Mouse (Mus musculus) olfactory bulb, adult 2 months (tissue): ENCODE data around the gene Tspan5. TPM values are rescaled to one million over a fixed set of nuclear protein-coding genes. Genes with fewer than 3 reads are reported as not detected.
A peak's percentile ranks its signal among the peaks of the same experiment; 100 is the strongest.

Experiments used
- H3K27ac ChIP-seq: fragments of 200-500 bp; 2 replicates; pipeline ENCODE4 v1.5.1; 2012; ENCODE audit warnings: low read depth, low read length; ENCODE audit not compliant: insufficient read depth
- H3K4me1 ChIP-seq: fragments of 200-500 bp; 2 replicates; pipeline ENCODE4 v1.6.1; 2012; ENCODE audit warnings: low read length; ENCODE audit not compliant: control insufficient read depth, insufficient read depth
- H3K4me3 ChIP-seq: fragments of 200-500 bp; 2 replicates; pipeline ENCODE4 v1.5.1; 2012; ENCODE audit warnings: mild to moderate bottlenecking, low read depth, low read length, moderate library complexity; ENCODE audit not compliant: insufficient read depth
- CTCF ChIP-seq: fragments of 200-500 bp; IDR thresholded peaks from 2 replicates; pipeline ENCODE4 v1.5.1; 2012; ENCODE audit warnings: low read depth, mild to moderate bottlenecking, low read length, moderate library complexity; ENCODE audit not compliant: insufficient read depth
- POLR2A ChIP-seq: fragments of 200-500 bp; IDR thresholded peaks from 2 replicates; pipeline ENCODE4 v1.6.1; 2012; ENCODE audit warnings: mild to moderate bottlenecking, low read depth, low read length, moderate library complexity; ENCODE audit not compliant: insufficient read depth
- WGBS: fragments of 180-500 bp; shearing (Covaris S2); methylation state at CpG from one replicate; pipeline ENCODE4 v1.1.7; 2018; 5-methylcytosine and 5-hydroxymethylcytosine counted together
- polyA plus RNA-seq: library from polyadenylated mRNA; stranded (reverse); fragments of >200 nt; gene quantifications from 2 replicates; pipeline ENCODE4 v1.2.4, GENCODE M21; 2012; ENCODE audit warnings: low replicate concordance; ENCODE audit not compliant: missing spikeins, insufficient read depth, insufficient read length

The Tspan5 gene
- polyA plus RNA-seq, 1 experiment, result not detected

- no peak overlapping the region for H3K4me3 ChIP-seq
- peaks cover 4% of the 10 kb centered on the region for H3K4me1 ChIP-seq
- no peak for TF ChIP-seq CTCF
- no peak for TF ChIP-seq POLR2A
- WGBS, result 78% methylated on average over 2 of the region's 2 CpGs
- no peak overlapping the region for H3K27ac ChIP-seq
Measured at GRCm38 (mm10) chr3:138909313-138909712, 167.3 kb downstream of the Tspan5 start.

DNA sequence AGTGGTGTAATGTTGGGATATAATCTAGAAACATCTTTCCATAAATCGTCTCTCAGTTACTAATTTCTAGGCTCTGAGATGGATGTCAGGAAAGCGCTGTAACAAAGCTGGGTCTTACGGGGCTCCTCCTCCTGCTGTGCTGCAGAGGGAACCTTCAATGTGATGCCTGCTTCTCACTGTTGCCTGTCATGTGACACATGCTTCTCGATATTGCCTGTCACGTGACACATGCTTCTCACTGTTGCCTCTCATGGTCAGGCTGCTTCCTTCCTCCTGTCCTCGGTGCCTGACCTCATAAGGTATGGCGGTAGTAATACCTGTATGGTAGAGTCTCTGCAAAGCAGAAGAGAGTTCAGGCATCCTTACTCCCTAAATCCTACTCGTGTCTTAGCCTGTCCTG is 170.5 kb downstream of the Tspan5 start:
- Histone ChIP-seq H3K27ac (no peak overlapping the region), H3K4me1 (peaks cover 7% of the 10 kb centered on the region), H3K4me3 (no peak overlapping the region)
- WGBS, result 89% methylated on average over 8 of the region's 8 CpGs
- TF ChIP-seq CTCF (no peak), POLR2A (no peak)

- peak overlapping the region; percentile 91 for H3K27ac ChIP-seq
- H3K4me3 ChIP-seq, result no peak overlapping the region
- 47% methylated on average over 8 of the region's 8 CpGs for WGBS
- H3K4me1 ChIP-seq, result peaks cover 7% of the 10 kb centered on the region
- no peak for TF ChIP-seq CTCF
- TF ChIP-seq POLR2A, result no peak
Measured at GRCm38 (mm10) chr3:138914626-138915288, 172.8 kb downstream of the Tspan5 start.

DNA sequence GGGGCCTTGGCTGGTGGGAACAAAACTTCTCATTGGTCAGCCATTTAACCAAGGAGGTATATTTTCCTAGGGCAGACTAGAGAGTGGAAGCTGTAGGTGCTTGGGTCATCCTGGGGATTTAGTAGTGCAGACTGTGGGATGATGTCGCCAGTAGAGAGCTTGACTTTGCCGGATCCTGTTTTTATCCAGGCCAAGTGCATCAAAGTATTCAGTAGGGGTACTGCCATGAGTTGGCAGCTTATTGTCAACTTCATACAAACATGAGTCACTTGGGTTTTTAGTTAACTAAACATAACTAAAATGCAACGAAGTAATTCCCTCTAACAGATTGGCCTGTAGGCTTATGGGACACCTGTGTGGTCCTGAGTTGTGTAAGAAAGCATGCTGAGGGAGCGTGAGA is 174.6 kb downstream of the Tspan5 start:
- 90% methylated on average over 4 of the region's 4 CpGs for WGBS
- Histone ChIP-seq H3K4me1 (peaks cover 7% of the 10 kb centered on the region), H3K4me3 (no peak overlapping the region), H3K27ac (0 out of 2 replicates have a peak overlapping the region, but pooled peaks have one; percentile 5)
- TF ChIP-seq CTCF (no peak), POLR2A (no peak)

DNA sequence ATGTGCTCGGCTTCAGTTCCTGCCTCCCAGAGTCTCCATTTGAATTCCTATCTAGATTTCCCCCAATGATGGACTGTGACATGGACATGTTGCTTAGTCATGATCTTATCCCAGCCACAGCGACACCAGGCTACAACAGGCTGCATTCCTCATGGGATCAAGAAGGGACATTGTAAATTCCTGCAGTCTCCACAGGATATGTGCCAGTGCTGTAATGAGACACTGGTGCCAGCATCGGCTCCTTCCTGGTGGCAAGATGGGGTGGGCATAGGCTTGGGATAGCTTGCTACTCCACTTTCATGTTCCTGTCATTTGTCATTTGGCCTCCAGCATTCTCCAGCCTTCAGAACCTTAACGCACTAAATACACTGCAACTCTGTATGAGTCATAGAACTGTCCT is 175.0 kb downstream of the Tspan5 start:
- 66% methylated on average over 4 of the region's 4 CpGs for WGBS
- no peak for TF ChIP-seq POLR2A
- TF ChIP-seq CTCF, result no peak
- no peak overlapping the region for H3K27ac ChIP-seq
- H3K4me1 ChIP-seq, result peaks cover 7% of the 10 kb centered on the region
- H3K4me3 ChIP-seq, result no peak overlapping the region

DNA sequence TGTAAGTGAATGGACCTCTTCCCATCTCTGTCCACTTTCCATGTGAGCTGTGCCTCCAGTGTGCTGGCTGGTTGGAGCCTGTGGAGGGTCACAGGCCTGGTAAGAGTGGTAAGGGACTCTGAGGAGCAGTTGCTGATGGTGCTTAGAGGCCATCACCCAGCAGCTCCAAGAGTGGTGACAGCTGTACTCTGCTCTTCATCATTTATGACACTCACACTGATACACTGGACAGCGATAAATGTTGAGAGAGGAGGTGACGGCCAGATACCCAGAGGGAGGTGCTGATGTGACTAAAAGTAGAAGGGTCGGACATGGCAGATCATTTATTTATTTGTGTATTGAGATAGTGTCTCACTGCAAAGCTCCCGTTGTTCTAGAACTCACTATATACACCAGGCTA is 176.2 kb downstream of the Tspan5 start:
- H3K27ac ChIP-seq, result no peak overlapping the region
- TF ChIP-seq CTCF (no peak), POLR2A (no peak)
- peaks cover 7% of the 10 kb centered on the region for H3K4me1 ChIP-seq
- 95% methylated on average over 4 of the region's 4 CpGs for WGBS
- no peak overlapping the region for H3K4me3 ChIP-seq

- H3K4me1 ChIP-seq, result no peaks in the 10 kb centered on the region
- WGBS, result 60% methylated on average over 8 of the region's 8 CpGs
- no peak overlapping the region for H3K27ac ChIP-seq
- no peak overlapping the region for H3K4me3 ChIP-seq
- no peak for TF ChIP-seq CTCF
- TF ChIP-seq POLR2A, result no peak
Measured at GRCm38 (mm10) chr3:138926161-138926560, 184.2 kb downstream of the Tspan5 start.

DNA sequence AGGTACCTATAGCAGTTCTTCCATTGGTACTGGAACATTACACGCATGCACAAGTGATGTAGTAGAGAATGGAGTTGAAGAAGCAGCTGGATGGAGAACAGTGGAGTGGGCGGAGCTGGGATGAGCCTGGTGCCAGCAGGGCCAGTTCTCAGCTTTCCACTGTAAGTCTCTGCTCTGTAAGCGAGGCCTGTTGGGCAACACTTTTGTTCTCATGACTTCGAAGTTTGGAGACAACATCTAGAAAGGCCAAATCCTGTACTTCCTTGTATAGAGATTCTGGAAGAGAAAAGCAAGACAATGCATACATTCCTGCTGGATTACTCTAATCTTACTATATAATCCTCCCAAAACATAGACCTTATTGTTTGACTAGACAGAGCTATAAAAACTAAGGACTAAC is 185.4 kb downstream of the Tspan5 start:
- H3K4me3 ChIP-seq, result no peak overlapping the region
- 81% methylated on average over 4 of the region's 4 CpGs for WGBS
- no peak overlapping the region for H3K27ac ChIP-seq
- no peak for TF ChIP-seq CTCF
- TF ChIP-seq POLR2A, result no peak
- H3K4me1 ChIP-seq, result no peaks in the 10 kb centered on the region

DNA sequence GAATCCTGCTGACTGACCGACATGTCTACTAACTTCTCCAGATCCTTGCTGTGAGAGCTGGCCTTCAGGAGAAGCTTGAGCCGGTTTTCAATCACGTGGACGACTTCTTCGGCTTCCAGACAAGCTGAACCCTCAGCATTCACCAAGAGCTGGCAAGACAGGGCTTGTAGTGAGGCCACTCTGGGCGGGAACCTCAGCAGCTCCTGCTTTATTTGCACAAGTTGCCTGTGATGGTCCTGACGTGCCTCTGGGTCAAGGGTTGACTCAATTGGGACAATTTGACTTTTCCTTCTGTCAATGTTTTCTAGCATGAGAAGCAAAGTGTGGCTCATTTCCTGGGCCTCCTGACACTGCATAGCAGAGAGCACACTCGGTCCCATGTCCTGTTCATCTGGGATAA is 194.8 kb downstream of the Tspan5 start:
- 95% methylated on average over 8 of the region's 8 CpGs for WGBS

DNA sequence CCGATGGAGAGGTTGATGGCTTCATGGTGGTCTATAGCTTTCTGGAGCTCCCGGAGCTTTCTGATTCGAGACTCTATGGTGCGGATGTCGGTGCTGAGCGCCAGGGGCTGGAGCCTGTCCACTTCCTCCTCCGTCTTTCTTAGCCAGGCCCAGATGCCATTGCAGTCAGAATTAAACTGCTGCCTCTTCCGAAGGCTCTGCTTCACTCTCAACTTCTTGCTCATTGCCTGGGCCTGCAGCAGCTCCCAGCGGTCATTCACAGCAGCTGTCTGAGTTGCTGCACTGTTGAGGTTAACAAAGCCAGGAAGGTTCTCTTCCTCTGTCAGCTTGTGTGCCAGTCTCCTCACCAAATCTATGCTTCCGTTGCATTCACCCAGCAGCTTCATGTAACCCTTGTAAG is 195.2 kb downstream of the Tspan5 start:
- no peaks in the 10 kb centered on the region for H3K4me1 ChIP-seq
- H3K27ac ChIP-seq, result no peak overlapping the region
- TF ChIP-seq CTCF, result no peak
- TF ChIP-seq POLR2A, result no peak
- 97% methylated on average over 10 of the region's 10 CpGs for WGBS
- H3K4me3 ChIP-seq, result no peak overlapping the region

More for the DNA sequence above, 194.8 kb downstream of the Tspan5 start:
- no peak overlapping the region for H3K27ac ChIP-seq
- H3K4me1 ChIP-seq, result no peaks in the 10 kb centered on the region
- no peak overlapping the region for H3K4me3 ChIP-seq
- no peak for TF ChIP-seq CTCF
- TF ChIP-seq POLR2A, result no peak

DNA sequence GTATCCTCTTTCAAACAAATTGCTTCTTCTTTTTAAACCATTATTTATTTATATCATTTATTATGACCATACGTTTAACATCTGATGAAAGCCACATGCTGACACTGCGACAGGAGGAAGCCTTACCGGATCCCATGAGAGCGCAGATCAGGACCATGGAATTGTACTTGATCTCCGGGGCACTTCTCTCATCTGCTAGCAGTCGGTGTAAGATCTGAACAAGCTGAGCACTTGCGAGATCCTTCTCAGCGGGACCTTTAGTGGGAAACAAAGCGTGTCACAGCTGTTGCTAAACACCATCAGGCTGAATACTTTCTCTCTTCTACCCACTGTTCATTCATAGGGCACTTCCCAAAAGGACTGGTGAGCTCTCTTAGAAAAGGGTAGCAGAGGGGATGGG is 199.6 kb downstream of the Tspan5 start:
- no peaks in the 10 kb centered on the region for H3K4me1 ChIP-seq
- 48% methylated on average over 9 of the region's 9 CpGs for WGBS

More for the DNA sequence above, 199.6 kb downstream of the Tspan5 start:
- no peak for TF ChIP-seq POLR2A
- no peak overlapping the region for H3K27ac ChIP-seq
- no peak overlapping the region for H3K4me3 ChIP-seq
